35 mouse cellular contexts compared by ENCODE assay signal in genomic region chrX:152762437-152762836, GRCm38 (mm10). TPM values are rescaled to one million over a fixed set of nuclear protein-coding genes. Genes with fewer than 3 reads are reported as not detected.
DNase-seq lines count a peak whose midpoint lies in the region; ATAC-seq and TF ChIP-seq lines count a peak whose summit lies in the region.
"Had no signal": no experiment of that assay in that cellular context is flagged by ENCODE, and none has a peak within 500 bp of the region (broad histone marks: within the 10 kb centered on the region; RNA-seq: fewer than 3 reads in every experiment).

No protein-coding gene starts in this region.

- no peak for TF ChIP-seq CTCF in Patski (IDR thresholded peaks at IDR 0.05)
- no peak for TF ChIP-seq CTCF in hindbrain, postnatal 0 days (IDR thresholded peaks at IDR 0.05; ENCODE audit: low read depth)

- POLR2A ChIA-PET in Patski (lab: Charles Lee) = no interaction called here

- H3K9ac ChIP-seq in kidney, embryonic 16.5 days (replicated peaks; ENCODE audit: low read length) = no peak overlapping the region
- no peak overlapping the region for H3K9ac ChIP-seq in intestine, embryonic 16.5 days (ENCODE audit: low read depth, low read length)
- H3K9ac ChIP-seq in hindbrain, postnatal 0 days (replicated peaks; ENCODE audit: low read length) = no peak overlapping the region
- H3K9ac ChIP-seq: forebrain, embryonic 12.5 days; forebrain, postnatal 0 days; heart, embryonic 13.5 days; hindbrain, embryonic 14.5 days; limb, embryonic 15.5 days; liver, embryonic 15.5 days; lung, embryonic 14.5 days; midbrain, embryonic 15.5 days; neural tube, embryonic 15.5 days had no signal

- no peaks in the 10 kb centered on the region for H3K9me3 ChIP-seq in kidney, embryonic 16.5 days (ENCODE audit: low read length)
- no peaks in the 10 kb centered on the region for H3K9me3 ChIP-seq in intestine, embryonic 16.5 days (ENCODE audit: control insufficient read depth, low read length)
- no peaks in the 10 kb centered on the region for H3K9me3 ChIP-seq in hindbrain, postnatal 0 days (ENCODE audit: low read length)
- H3K9me3 ChIP-seq: forebrain, embryonic 12.5 days; G1E; heart, embryonic 13.5 days; limb, embryonic 15.5 days; liver, embryonic 15.5 days; midbrain, embryonic 10.5 days; midbrain, embryonic 15.5 days; neural tube, embryonic 15.5 days had no signal

- H3K27ac ChIP-seq in kidney, embryonic 16.5 days (ENCODE audit: low read length) = no peak overlapping the region
- H3K27ac ChIP-seq in intestine, embryonic 16.5 days (ENCODE audit: low read length) = no peak overlapping the region
- H3K27ac ChIP-seq in hindbrain, postnatal 0 days = no peak overlapping the region
- H3K27ac ChIP-seq: forebrain, embryonic 12.5 days; heart, embryonic 13.5 days; hindbrain, embryonic 14.5 days; kidney, postnatal 0 days; limb, embryonic 15.5 days; liver, embryonic 15.5 days; midbrain, embryonic 10.5 days; midbrain, embryonic 15.5 days; neural tube, embryonic 15.5 days; stomach, postnatal 0 days had no signal

- peak; percentile 11 for DNase-seq in adrenal gland, adult 2 months
- no peak for DNase-seq in adrenal gland, adult 8-10 months
- DNase-seq in kidney, adult 9 months = peak; percentile 44
- DNase-seq in Patski (ENCODE audit: low read depth, low spot score) = no peak
- DNase-seq in hindbrain, postnatal 0 days (ENCODE audit: low spot score) = no peak
- DNase-seq: cerebellum, adult 18-20 months; cerebellum, postnatal 10 days; forebrain, postnatal 0 days; gastrocnemius, postnatal 10 days; heart, postnatal 10 days; lung, embryonic 14.5 days; lung, postnatal 14 days; right cerebral cortex, adult 18-20 months; spleen, adult 18-20 months; thymus, adult 18-20 months; thymus, postnatal 25 days had no signal

- ATAC-seq in kidney, embryonic 16.5 days (ENCODE audit: low FRiP score, low TSS enrichment) = no peak
- peak; percentile 47 for ATAC-seq in Patski
- ATAC-seq in intestine, embryonic 16.5 days = peak; percentile 86
- no peak for ATAC-seq in hindbrain, postnatal 0 days
- ATAC-seq: forebrain, postnatal 0 days; inflammation-experienced regulatory T-cells, adult 6 months; midbrain, embryonic 15.5 days had no signal

- H3K4me3 ChIP-seq in kidney, embryonic 16.5 days (ENCODE audit: low read length) = no peak overlapping the region
- H3K4me3 ChIP-seq in intestine, embryonic 16.5 days (ENCODE audit: low read length) = no peak overlapping the region
- H3K4me3 ChIP-seq in hindbrain, postnatal 0 days (ENCODE audit: low read length) = no peak overlapping the region
- H3K4me3 ChIP-seq: erythroblast, embryonic 14.5 days; forebrain, embryonic 12.5 days; heart, embryonic 13.5 days; limb, embryonic 15.5 days; liver, embryonic 15.5 days; midbrain, embryonic 10.5 days; midbrain, embryonic 15.5 days; neural tube, embryonic 15.5 days had no signal

- H3K4me1 ChIP-seq in kidney, embryonic 16.5 days (ENCODE audit: insufficient read depth, low read length) = no peaks in the 10 kb centered on the region; the same call in 1 of the 2 replicates
- H3K4me1 ChIP-seq in intestine, embryonic 16.5 days (ENCODE audit: control insufficient read depth, insufficient read depth, low read length) = no peaks in the 10 kb centered on the region; the same call in 1 of the 2 replicates
- no peaks in the 10 kb centered on the region for H3K4me1 ChIP-seq in hindbrain, postnatal 0 days (ENCODE audit: insufficient read depth, low read length)
- H3K4me1 ChIP-seq: forebrain, embryonic 12.5 days; limb, embryonic 15.5 days; liver, embryonic 15.5 days; midbrain, embryonic 15.5 days; neural tube, embryonic 15.5 days had no signal

- no peaks in the 10 kb centered on the region for H3K36me3 ChIP-seq in kidney, embryonic 16.5 days (ENCODE audit: insufficient read depth, low read length)
- no peaks in the 10 kb centered on the region for H3K36me3 ChIP-seq in intestine, embryonic 16.5 days (ENCODE audit: control insufficient read depth, insufficient read depth, low read length)
- H3K36me3 ChIP-seq in hindbrain, postnatal 0 days (ENCODE audit: insufficient read depth, low read length) = no peaks in the 10 kb centered on the region
- H3K36me3 ChIP-seq: forebrain, embryonic 12.5 days; G1E; heart, embryonic 13.5 days; limb, embryonic 15.5 days; liver, embryonic 15.5 days; midbrain, embryonic 10.5 days; midbrain, embryonic 15.5 days; neural tube, embryonic 15.5 days had no signal

- no peak overlapping the region for H3K4me2 ChIP-seq in kidney, embryonic 16.5 days (replicated peaks; ENCODE audit: low read depth, low read length)
- no peak overlapping the region for H3K4me2 ChIP-seq in intestine, embryonic 16.5 days (ENCODE audit: low read depth, low read length)
- H3K4me2 ChIP-seq in hindbrain, postnatal 0 days (ENCODE audit: low read depth, low read length) = no peak overlapping the region
- H3K4me2 ChIP-seq: forebrain, embryonic 12.5 days; heart, embryonic 13.5 days; hindbrain, embryonic 14.5 days; limb, embryonic 15.5 days; liver, embryonic 15.5 days; lung, embryonic 14.5 days; midbrain, embryonic 15.5 days; neural tube, embryonic 15.5 days had no signal

- WGBS in kidney, embryonic 16.5 days = 34% methylated on average over 2 of the region's 2 CpGs
- WGBS in intestine, embryonic 16.5 days = 35% methylated on average over 2 of the region's 2 CpGs
- WGBS in hindbrain, postnatal 0 days = 46% methylated on average over 2 of the region's 2 CpGs

- in situ Hi-C loops in Patski (cut with MboI; ENCODE audit: low pct_unique_long_range_greater_than_20kb) = no loop called here

- H3K27me3 ChIP-seq in kidney, embryonic 16.5 days (ENCODE audit: insufficient read depth, low read length) = no peaks in the 10 kb centered on the region
- peaks cover 10% of the 10 kb centered on the region for H3K27me3 ChIP-seq in Patski
- no peaks in the 10 kb centered on the region for H3K27me3 ChIP-seq in intestine, embryonic 16.5 days (replicated peaks; ENCODE audit: control insufficient read depth, insufficient read depth, low read length)
- H3K27me3 ChIP-seq in hindbrain, postnatal 0 days (ENCODE audit: insufficient read depth, low read length) = no peaks in the 10 kb centered on the region
- H3K27me3 ChIP-seq: heart, embryonic 13.5 days; limb, embryonic 15.5 days; liver, embryonic 15.5 days had no signal

- CTCF ChIA-PET in Patski (lab: Charles Lee) = interaction anchor here (1.0 to 1.1 kb wide), 2 partner anchors 17 to 139 kb away, joined by 3 to 4 read pairs; no protein-coding TSS in a partner anchor

RNA-seq across cellular contexts. Expression of gene Shroom2, which starts 6.8 kb away (rescaled TPM):
- total RNA-seq in adrenal gland, adult 2 months (2021) = 10 to 100 TPM in 1 of 2 experiments, 1 to 10 TPM in 1; 5.5 to 10.7 TPM
- 2.2 and 3.5 TPM in 2 replicates for polyA plus RNA-seq in adrenal gland, adult 2 months (2012; rRNA removed)
- 10 to 100 TPM in 2 of 4 experiments, 1 to 10 TPM in 2; 9.3 to 13.4 (median 10.3) TPM for total RNA-seq in adrenal gland, adult 8-10 months (2022)
- 6.4 and 6.6 TPM in 2 replicates for polyA plus RNA-seq in kidney, embryonic 16.5 days (2015; fragmentation: Nextera tagmentation; extraction: Ambion mirVana)
- polyA plus RNA-seq in Patski (2021) = 18.7 TPM
- 4.5 and 5.0 TPM in 2 replicates for polyA plus RNA-seq in intestine, embryonic 16.5 days (2015; fragmentation: Nextera tagmentation; extraction: Ambion mirVana)
- total RNA-seq in hindbrain, postnatal 0 days (2014; rRNA removed) = 294 and 337 TPM in 2 replicates
- polyA plus RNA-seq in hindbrain, postnatal 0 days (2015; fragmentation: Nextera tagmentation; extraction: Ambion mirVana) = 114 and 120 TPM in 2 replicates
- total RNA-seq: common myeloid progenitor, adult 5-6 weeks; hematopoietic stem cell, adult 5-6 weeks had no signal
- polyA plus RNA-seq: erythroblast, embryonic 14.5 days; G1E; inflammation-experienced regulatory T-cells, adult 6 months had no signal

RNA-seq across cellular contexts. Expression of gene Gpr143, which starts 19.3 kb away (rescaled TPM):
- total RNA-seq in adrenal gland, adult 2 months (2021) = under 1 TPM in 1 of 2 experiments, not detected in 1; 0.24 TPM
- 0.12 TPM in 1 of 2 replicates, not detected in the other for polyA plus RNA-seq in adrenal gland, adult 2 months (2012; rRNA removed)
- under 1 TPM in 3 of 4 experiments, not detected in 1; 0.20 to 0.40 (median 0.38) TPM for total RNA-seq in adrenal gland, adult 8-10 months (2022)
- 0.10 TPM in 2 replicates for polyA plus RNA-seq in kidney, embryonic 16.5 days (2015; fragmentation: Nextera tagmentation; extraction: Ambion mirVana)
- polyA plus RNA-seq in Patski (2021) = not detected
- polyA plus RNA-seq in intestine, embryonic 16.5 days (2015; fragmentation: Nextera tagmentation; extraction: Ambion mirVana) = 0.11 TPM in 1 of 2 replicates, not detected in the other
- 1.6 TPM in 1 of 2 replicates, not detected in the other for total RNA-seq in hindbrain, postnatal 0 days (2014; rRNA removed)
- polyA plus RNA-seq in hindbrain, postnatal 0 days (2015; fragmentation: Nextera tagmentation; extraction: Ambion mirVana) = 0.25 and 0.37 TPM in 2 replicates
- total RNA-seq: common myeloid progenitor, adult 5-6 weeks; forebrain, postnatal 0 days; G1E; gastrocnemius, postnatal 10 days; heart, adult 8-10 months; heart, postnatal 10 days; hematopoietic stem cell, adult 5-6 weeks had no signal
- polyA plus RNA-seq: erythroblast, embryonic 14.5 days; G1E; gonadal fat pad, adult 2 months; inflammation-experienced regulatory T-cells, adult 6 months had no signal

Comparison
In these comparisons a context has a peak if more than half of its experiments do, and no peak if none do; other contexts are left out.
1. DNase-seq: peak in adrenal gland, adult 2 months (single experiment) and kidney, adult 9 months (single experiment); none in adrenal gland, adult 8-10 months (single experiment), Patski (single experiment) and hindbrain, postnatal 0 days (single experiment).
2. ATAC-seq: peak in Patski (single experiment) and intestine, embryonic 16.5 days (single experiment); none in kidney, embryonic 16.5 days (single experiment) and hindbrain, postnatal 0 days (single experiment).